Mouse (Mus musculus) heart, embryonic 14.5 days (tissue): ENCODE measurements at regions not wholly inside any gene's neighbourhood (a gene's known extent, or its start where the extent isn't known, plus 50 kb on each side); places are given as distances from the start of the nearest gene placed in this dataset.
A peak's percentile ranks its signal among the peaks of the same experiment; 100 is the strongest.

Source experiments
- ATAC-seq: fragments of 200-750 bp; cut with Nextera tagmentation; 2 replicates; pipeline ENCODE4 v1.8.0; 2017; ENCODE audit warnings: low read depth, moderate TSS enrichment; ENCODE audit not compliant: insufficient number of reproducible peaks, insufficient read depth, low FRiP score
- H3K27ac ChIP-seq, 2 experiments: fragments of 200-500 bp in 1 of 2; fragments of 300-500 bp in 1 of 2; sonication (generic) in 1 of 2; replicated peaks in 1 of 2; 2 replicates each; pipeline ENCODE4 v1.5.1; 2012 to 2014; ENCODE audit warnings: low read depth in 2 of 2, low read length in 2 of 2, control low read depth in 1 of 2, mild to moderate bottlenecking in 1 of 2, mixed read lengths in 1 of 2; ENCODE audit not compliant: control insufficient read depth in 1 of 2, insufficient read depth in 1 of 2
- H3K27me3 ChIP-seq: fragments of 300-500 bp; sonication (generic); 2 replicates; pipeline ENCODE4 v1.6.1; 2014; ENCODE audit warnings: mild to moderate bottlenecking, low read length, control low read depth; ENCODE audit not compliant: control insufficient read depth, insufficient read depth
- H3K36me3 ChIP-seq: fragments of 300-500 bp; sonication (generic); 2 replicates; pipeline ENCODE4 v1.6.1; 2014; ENCODE audit warnings: mild to moderate bottlenecking, control low read depth, low read length, mixed read lengths; ENCODE audit not compliant: control insufficient read depth, insufficient read depth
- H3K4me1 ChIP-seq, 2 experiments: fragments of 200-500 bp in 1 of 2; fragments of 300-500 bp in 1 of 2; sonication (generic) in 1 of 2; 2 replicates each; pipeline ENCODE4 v1.6.1; 2012 to 2014; ENCODE audit warnings: low read length in 2 of 2, control low read depth in 1 of 2, mixed read lengths in 1 of 2; ENCODE audit not compliant: control insufficient read depth in 2 of 2, insufficient read depth in 2 of 2
- H3K4me2 ChIP-seq: fragments of 300-500 bp; sonication (generic); 2 replicates; pipeline ENCODE4 v1.6.1; 2014; ENCODE audit warnings: mild to moderate bottlenecking, low read length
- H3K4me3 ChIP-seq, 2 experiments: fragments of 200-500 bp in 1 of 2; fragments of 300-500 bp in 1 of 2; sonication (generic) in 1 of 2; 2 replicates each; pipeline ENCODE4 v1.5.1; 2012 to 2014; ENCODE audit warnings: low read length in 2 of 2, mild to moderate bottlenecking in 2 of 2, control low read depth in 1 of 2, low read depth in 1 of 2, moderate library complexity in 1 of 2; ENCODE audit not compliant: control insufficient read depth in 1 of 2, insufficient read depth in 1 of 2
- H3K9ac ChIP-seq: fragments of 300-500 bp; sonication (generic); 2 replicates; pipeline ENCODE4 v1.6.1; 2014; ENCODE audit warnings: mild to moderate bottlenecking, low read length
- H3K9me3 ChIP-seq: fragments of 300-500 bp; sonication (generic); 2 replicates; pipeline ENCODE4 v1.6.1; 2016; ENCODE audit warnings: low read length, control low read depth; ENCODE audit not compliant: control insufficient read depth
- WGBS: fragments of 180-500 bp; shearing (Covaris S2); extraction: QIAGEN DNeasy Blood & Tissue Kit; methylation state at CpG from one replicate; pipeline ENCODE4 v1.1.7; 2014; 5-methylcytosine and 5-hydroxymethylcytosine counted together

DNA sequence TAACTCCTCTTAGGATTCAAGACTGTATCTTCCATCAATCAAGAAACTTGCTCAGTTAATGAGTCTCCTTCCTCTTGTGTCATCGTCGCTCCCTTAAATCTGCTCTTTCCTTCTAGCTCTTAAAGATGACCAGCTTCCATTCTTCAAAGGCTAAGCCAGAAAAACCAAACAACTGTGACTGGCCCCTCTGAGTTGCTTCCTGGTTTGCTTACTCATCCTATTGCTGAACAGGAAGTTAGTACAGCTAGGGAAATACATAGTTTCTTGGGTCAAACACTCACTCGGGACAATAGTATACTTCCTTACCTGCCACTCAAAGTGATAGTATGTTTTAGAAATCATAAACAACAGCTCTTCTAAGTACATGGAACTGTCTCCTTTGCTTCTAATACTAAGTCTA, 237.9 kb downstream of the Usp25 start:
- Histone ChIP-seq H3K4me3 (no peak overlapping the region), H3K27me3 (no peaks in the 10 kb centered on the region), H3K4me1 (no peaks in the 10 kb centered on the region), H3K36me3 (no peaks in the 10 kb centered on the region), H3K9me3 (no peaks in the 10 kb centered on the region), H3K27ac (no peak overlapping the region), H3K4me2 (no peak overlapping the region), H3K9ac (no peak overlapping the region)
- 55% methylated on average over 3 of the region's 3 CpGs for WGBS
- ATAC-seq: no peak

DNA sequence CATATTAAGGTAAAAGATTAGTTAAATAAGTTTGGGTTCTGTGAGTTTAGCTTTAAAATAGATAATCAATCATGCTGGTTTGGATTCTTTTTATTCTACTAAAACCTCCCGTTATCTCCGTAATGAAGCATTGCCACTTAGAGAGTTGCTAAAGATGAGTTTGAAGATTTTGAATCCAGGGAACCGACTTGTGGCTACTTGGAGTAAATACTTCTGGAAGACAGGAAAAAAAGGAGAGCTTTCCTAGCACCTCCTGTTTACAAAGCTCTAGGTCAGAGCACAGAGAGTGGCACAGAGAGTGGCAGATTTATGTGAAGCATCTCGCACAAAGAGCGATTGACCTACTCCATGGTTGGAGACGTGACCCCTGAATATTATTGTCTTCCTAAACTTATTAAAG, 227.4 kb downstream of the Usp25 start:
- Histone ChIP-seq H3K4me3 (no peak overlapping the region), H3K36me3 (no peaks in the 10 kb centered on the region), H3K4me1 (0 out of 4 replicates have a peak, but pooled peaks cover 0 to 6% of the 10 kb centered on the region in 2 experiments), H3K27ac (no peak overlapping the region), H3K9me3 (no peaks in the 10 kb centered on the region), H3K9ac (no peak overlapping the region), H3K4me2 (no peak overlapping the region), H3K27me3 (no peaks in the 10 kb centered on the region)
- WGBS: 73% methylated on average over 6 of the region's 6 CpGs
- no peak for ATAC-seq

DNA sequence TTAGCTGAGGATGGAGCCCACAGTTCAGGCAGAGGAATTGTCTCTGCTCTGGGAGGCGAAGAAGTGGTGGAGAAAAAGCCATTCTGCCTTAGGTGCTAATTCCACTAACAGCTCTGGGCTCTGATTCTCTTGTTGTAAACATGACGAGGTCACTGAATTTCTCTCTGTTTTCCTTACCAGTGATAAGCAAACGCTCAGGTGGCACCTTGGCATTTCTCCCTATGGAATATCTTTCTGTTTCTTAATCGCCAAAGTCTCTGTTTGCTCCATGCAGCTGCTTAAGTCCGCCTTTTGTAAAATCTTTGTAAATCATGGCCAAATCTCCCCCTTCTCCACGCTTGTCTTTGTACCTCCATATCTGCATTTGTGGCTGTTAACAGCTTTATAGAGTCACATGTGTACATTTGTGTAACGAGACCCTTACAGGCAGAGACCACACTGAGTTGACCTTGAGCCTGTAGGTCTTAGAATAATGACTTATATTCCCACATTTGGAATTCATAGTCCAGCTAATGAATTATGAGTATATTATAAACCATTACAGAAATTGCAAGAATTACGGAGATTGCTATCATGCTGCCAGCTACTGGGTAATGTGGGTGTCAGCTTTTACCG, 225.8 kb downstream of the Usp25 start:
- Histone ChIP-seq H3K36me3 (no peaks in the 10 kb centered on the region), H3K4me2 (no peak overlapping the region), H3K9me3 (no peaks in the 10 kb centered on the region), H3K9ac (no peak overlapping the region), H3K4me1 (0 out of 4 replicates have a peak, but pooled peaks cover 0 to 6% of the 10 kb centered on the region in 2 experiments), H3K27ac (no peak overlapping the region), H3K4me3 (no peak overlapping the region), H3K27me3 (no peaks in the 10 kb centered on the region)
- ATAC-seq: no peak
- WGBS: 69% methylated on average over 9 of the region's 9 CpGs

DNA sequence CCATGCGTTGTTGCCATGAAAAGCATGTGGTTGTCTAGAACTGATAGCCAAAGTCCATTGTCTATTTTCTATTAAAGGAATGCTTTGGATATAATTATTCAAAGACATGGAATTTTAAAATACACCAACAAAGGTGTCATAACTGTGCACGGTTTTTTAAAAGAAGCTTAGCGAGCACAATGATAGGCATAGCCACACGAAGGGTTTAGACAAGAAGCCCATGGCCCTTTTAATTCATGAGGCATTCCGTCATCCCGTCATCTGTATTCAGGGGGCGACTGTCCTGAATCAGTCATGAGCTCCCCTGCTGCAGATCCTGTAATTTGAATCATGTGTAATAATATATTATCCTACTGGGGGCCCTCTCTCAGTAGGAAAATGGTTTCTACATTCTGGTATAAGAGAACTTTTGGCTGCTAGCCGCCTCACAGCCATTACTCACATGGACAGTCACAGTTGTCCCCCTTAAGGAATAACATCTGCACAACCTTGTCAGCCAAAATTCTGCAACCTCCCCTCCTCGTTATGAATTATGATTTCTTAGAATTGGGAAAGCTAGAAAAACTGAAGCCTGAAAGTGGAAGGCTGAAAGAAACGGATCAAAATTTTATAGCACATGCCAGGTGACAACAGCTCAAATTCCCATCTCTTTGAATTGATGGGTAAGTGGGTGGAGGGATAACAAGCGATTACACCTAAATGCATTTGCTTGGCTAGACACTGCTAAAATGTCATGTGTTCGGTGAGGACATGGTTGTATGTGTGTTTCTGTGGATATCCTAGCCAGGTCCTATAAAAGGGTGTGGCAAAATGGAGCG, 225.1 kb downstream of the Usp25 start:
- H3K36me3 ChIP-seq: no peaks in the 10 kb centered on the region
- H3K27me3 ChIP-seq: no peaks in the 10 kb centered on the region
- no peak overlapping the region for H3K4me2 ChIP-seq
- H3K9ac ChIP-seq: no peak overlapping the region
- H3K27ac ChIP-seq: no peak overlapping the region
- WGBS: 79% methylated on average over 13 of the region's 13 CpGs
- ATAC-seq: no peak
- H3K4me3 ChIP-seq: no peak overlapping the region
- 0 out of 4 replicates have a peak, but pooled peaks cover 0 to 6% of the 10 kb centered on the region in 2 experiments for H3K4me1 ChIP-seq
- no peaks in the 10 kb centered on the region for H3K9me3 ChIP-seq

DNA sequence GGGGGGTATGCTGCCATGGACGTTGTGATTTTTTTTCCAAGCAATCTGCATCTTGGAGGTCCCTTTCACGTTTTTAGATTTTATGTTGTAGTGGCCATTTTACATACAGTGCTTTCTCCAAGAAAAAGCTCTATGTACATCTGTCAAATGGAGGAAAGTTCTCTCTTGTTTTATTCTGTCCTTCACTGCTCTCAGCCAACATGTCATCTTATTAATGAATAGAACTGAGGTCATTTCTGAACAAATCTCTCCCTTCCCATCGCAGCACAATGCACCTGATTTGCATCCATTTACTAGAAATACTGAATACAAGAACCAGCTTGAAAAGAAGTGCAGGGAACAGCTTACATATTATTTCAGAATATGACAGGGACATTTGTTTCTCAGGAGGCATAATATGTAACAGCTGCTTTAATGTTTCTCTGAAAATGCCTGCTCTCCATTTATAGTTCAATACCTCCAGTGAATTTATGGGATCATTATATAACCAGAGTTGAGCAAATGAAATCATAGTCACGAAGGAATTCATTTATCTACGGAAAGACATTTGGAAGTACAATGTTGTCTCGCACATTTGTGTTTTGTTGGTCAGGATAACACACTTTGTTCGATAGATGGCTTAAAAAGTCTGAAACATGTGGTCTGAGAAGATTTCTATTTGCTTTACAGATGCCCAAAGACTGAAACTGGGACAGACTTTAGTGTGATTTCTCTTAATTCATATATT, 224.3 kb downstream of the Usp25 start:
- H3K27ac ChIP-seq: no peak overlapping the region
- H3K9ac ChIP-seq: no peak overlapping the region
- 82% methylated on average over 7 of the region's 7 CpGs for WGBS

DNA sequence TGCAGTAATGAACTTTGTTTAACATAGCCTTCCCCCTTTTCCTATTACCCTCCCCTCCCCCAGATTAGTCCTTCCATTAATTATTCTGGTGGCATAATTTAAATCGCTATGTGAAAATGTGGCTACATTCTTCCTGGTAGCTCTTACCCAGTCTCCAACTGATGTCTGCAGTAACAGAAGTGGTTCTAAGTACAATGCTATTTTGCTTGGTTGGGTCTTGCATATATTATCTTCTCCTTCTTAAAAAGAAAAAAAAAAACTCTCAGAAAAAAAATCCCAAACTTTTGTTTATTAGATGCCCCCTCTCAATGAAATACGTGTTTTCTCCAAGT, 223.7 kb downstream of the Usp25 start:
- peak overlapping the region; percentile 38 to 47; a peak in 3 of 4 replicates for H3K4me3 ChIP-seq
- 0 out of 4 replicates have a peak, but pooled peaks cover 0 to 6% of the 10 kb centered on the region in 2 experiments for H3K4me1 ChIP-seq
- H3K9ac ChIP-seq: peak overlapping the region; percentile 56; the same call in 1 of the 2 replicates
- 0 out of 4 replicates have a peak overlapping the region, but pooled peaks of 1 of the 2 experiments have one; percentile 6 for H3K27ac ChIP-seq
- WGBS: 83% methylated on average over 2 of the region's 2 CpGs
- H3K27me3 ChIP-seq: no peaks in the 10 kb centered on the region
- H3K4me2 ChIP-seq: peak overlapping the region; percentile 65
- H3K9me3 ChIP-seq: no peaks in the 10 kb centered on the region
- ATAC-seq: no peak
- H3K36me3 ChIP-seq: no peaks in the 10 kb centered on the region

More for the DNA sequence above, 224.3 kb downstream of the Usp25 start:
- H3K9me3 ChIP-seq: no peaks in the 10 kb centered on the region
- no peaks in the 10 kb centered on the region for H3K27me3 ChIP-seq
- no peaks in the 10 kb centered on the region for H3K36me3 ChIP-seq
- no peak overlapping the region for H3K4me3 ChIP-seq
- ATAC-seq: no peak
- H3K4me2 ChIP-seq: peak overlapping the region; percentile 65; the same call in 1 of the 2 replicates
- 0 out of 4 replicates have a peak, but pooled peaks cover 0 to 6% of the 10 kb centered on the region in 2 experiments for H3K4me1 ChIP-seq

DNA sequence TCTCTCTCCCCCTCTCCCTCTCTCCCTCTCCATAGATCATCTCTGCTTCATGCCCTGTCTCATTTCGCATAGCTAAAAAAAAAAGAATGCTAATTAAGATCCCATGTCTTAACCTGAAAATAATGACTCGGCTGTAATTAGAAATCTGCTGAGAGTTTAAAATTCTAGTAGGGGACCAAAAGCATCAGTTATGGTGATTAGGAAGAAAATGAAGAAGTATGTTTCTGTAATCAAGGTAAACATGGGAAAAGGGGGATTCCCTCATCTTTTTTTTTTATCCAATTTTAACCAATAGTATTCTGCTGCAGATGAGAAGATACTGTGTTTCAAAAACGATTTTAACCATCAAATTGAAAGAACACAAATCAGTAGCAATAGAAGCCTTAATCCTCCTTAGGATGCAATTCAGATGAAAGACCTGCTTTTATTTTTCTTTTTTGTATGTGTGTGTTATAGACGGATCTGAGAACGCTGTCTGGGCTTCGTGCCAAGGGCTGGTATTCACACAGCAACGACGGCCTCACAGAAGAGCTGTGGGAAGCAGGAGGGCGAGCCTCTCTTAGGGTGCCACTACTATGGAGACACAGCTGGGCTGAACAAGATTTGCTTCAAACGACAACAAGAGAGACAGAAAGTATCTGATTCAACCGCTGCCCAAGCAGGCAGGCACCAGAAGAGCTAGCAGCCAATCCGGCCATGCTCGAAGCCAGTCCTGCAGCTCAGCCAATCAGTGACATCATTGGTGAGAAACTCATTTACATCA, 223.2 kb downstream of the Usp25 start:
- peak overlapping the region; percentile 65 for H3K4me2 ChIP-seq
- H3K9ac ChIP-seq: peak overlapping the region; percentile 56
- WGBS: 24% methylated on average over 13 of the region's 13 CpGs
- peak overlapping the region; percentile 38 to 47 for H3K4me3 ChIP-seq
- H3K36me3 ChIP-seq: no peaks in the 10 kb centered on the region
- H3K9me3 ChIP-seq: no peaks in the 10 kb centered on the region
- H3K27me3 ChIP-seq: no peaks in the 10 kb centered on the region
- peak overlapping the region; percentile 6 to 58; a peak in 2 of 4 replicates for H3K27ac ChIP-seq
- 0 out of 4 replicates have a peak, but pooled peaks cover 0 to 6% of the 10 kb centered on the region in 2 experiments for H3K4me1 ChIP-seq
- ATAC-seq: no peak
